Mouse (Mus musculus) intestine, postnatal 0 days (tissue): ENCODE measurements around the gene Crp. TPM values are rescaled to one million over a fixed set of nuclear protein-coding genes. Genes with fewer than 3 reads are reported as not detected.

Experiments used
- ATAC-seq: fragments of 200-750 bp; cut with Nextera tagmentation; 2 replicates; pipeline ENCODE4 v1.8.0; 2017; ENCODE audit warnings: mild to moderate bottlenecking, moderate TSS enrichment, moderate library complexity
- H3K27ac ChIP-seq: fragments of 300-500 bp; sonication (generic); 2 replicates; pipeline ENCODE4 v1.5.1; 2014; ENCODE audit warnings: mild to moderate bottlenecking, low read depth, low read length, moderate library complexity
- H3K27me3 ChIP-seq: fragments of 300-500 bp; sonication (generic); replicated peaks from 2 replicates; pipeline ENCODE4 v1.6.1; 2014; ENCODE audit warnings: low read length, mixed read lengths; ENCODE audit not compliant: control insufficient read depth, insufficient read depth
- H3K36me3 ChIP-seq: fragments of 300-500 bp; sonication (generic); 2 replicates; pipeline ENCODE4 v1.6.1; 2014; ENCODE audit warnings: mild to moderate bottlenecking, moderate library complexity; ENCODE audit not compliant: control insufficient read depth, insufficient read depth
- H3K4me1 ChIP-seq: fragments of 300-500 bp; sonication (generic); replicated peaks from 2 replicates; pipeline ENCODE4 v1.6.1; 2014; ENCODE audit warnings: antibody characterized with exemption, low read length, mixed read lengths; ENCODE audit not compliant: control insufficient read depth, insufficient read depth
- H3K4me2 ChIP-seq: fragments of 300-500 bp; sonication (generic); replicated peaks from 2 replicates; pipeline ENCODE4 v1.6.1; 2014; ENCODE audit warnings: low read depth, mild to moderate bottlenecking, moderate library complexity
- H3K4me3 ChIP-seq: fragments of 300-500 bp; sonication (generic); 2 replicates; pipeline ENCODE4 v1.5.1; 2014; ENCODE audit warnings: low read depth, low read length
- H3K9ac ChIP-seq: fragments of 300-500 bp; sonication (generic); 2 replicates; pipeline ENCODE4 v1.6.1; 2014; ENCODE audit warnings: mild to moderate bottlenecking, low read depth, low read length
- H3K9me3 ChIP-seq: fragments of 300-500 bp; sonication (generic); 2 replicates; pipeline ENCODE4 v1.6.1; 2016; ENCODE audit warnings: mixed run types; ENCODE audit not compliant: control insufficient read depth
- CTCF ChIP-seq: sonication (generic); IDR thresholded peaks from 2 replicates; pipeline ENCODE4 v1.5.1; 2016; ENCODE audit warnings: low read depth, mild to moderate bottlenecking, control low read depth, antibody characterized with exemption, moderate library complexity
- WGBS: fragments of 180-500 bp; shearing (Covaris S2); extraction: QIAGEN DNeasy Blood & Tissue Kit; methylation state at CpG from one replicate; pipeline ENCODE4 v1.1.7; 2014; 5-methylcytosine and 5-hydroxymethylcytosine counted together
- polyA plus RNA-seq: library from polyadenylated mRNA; unstranded; fragments of >200 nt; fragmentation: Nextera tagmentation; extraction: Ambion mirVana; gene quantifications from 2 replicates; pipeline ENCODE4 v1.2.1, GENCODE M21; 2015

Gene Crp
- polyA plus RNA-seq, 1 experiment from 2014 or later: 0.17 TPM

DNA sequence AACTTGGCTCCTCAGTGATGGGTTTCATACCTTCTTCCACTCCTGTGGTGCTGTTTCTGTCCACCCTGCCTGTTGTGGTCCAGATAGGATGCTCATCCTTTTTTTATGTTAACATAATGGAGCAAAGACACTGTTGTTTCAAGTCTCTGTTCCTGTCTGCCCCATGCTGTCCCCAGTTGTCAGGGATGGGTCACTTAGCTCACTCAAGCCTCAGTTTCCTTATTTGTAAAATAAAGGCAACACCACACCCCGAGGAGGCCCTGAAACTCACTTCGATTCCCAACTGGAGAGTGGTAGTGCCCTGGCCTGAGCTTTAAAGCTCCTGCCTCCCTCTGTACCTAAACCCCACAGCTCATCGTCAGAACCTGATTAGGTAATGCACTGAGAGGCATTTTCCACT is 40.6 kb upstream of the Crp start:
- TF ChIP-seq CTCF: no peak
- H3K9me3 ChIP-seq: no peaks in the 10 kb centered on the region
- H3K4me3 ChIP-seq: no peak overlapping the region
- no peak overlapping the region for H3K27ac ChIP-seq
- H3K36me3 ChIP-seq: no peaks in the 10 kb centered on the region
- H3K4me1 ChIP-seq: no peaks in the 10 kb centered on the region
- no peak overlapping the region for H3K9ac ChIP-seq
- H3K4me2 ChIP-seq: no peak overlapping the region
- no peaks in the 10 kb centered on the region for H3K27me3 ChIP-seq
- 76% methylated on average over 3 of the region's 3 CpGs for WGBS
- no peak for ATAC-seq

DNA sequence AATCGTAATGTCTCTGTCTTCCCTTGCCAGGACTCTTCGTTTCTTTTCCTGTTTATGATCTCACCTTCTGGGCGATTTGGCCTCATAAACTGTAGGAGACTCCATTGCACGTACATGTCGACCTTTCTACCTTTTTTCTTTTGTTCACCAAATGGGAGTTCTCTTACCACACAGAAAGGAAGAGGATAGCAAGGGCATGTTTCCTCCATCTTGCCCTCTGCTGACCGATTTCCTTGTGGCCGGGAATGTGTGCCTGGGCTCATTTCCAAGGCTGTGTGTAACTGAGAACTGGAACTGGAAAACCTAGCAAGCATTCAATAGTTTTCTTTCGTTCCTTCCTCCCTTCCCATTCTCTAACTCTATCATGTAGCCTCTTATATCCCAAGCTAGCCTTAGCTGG is 38.2 kb upstream of the Crp start:
- no peak overlapping the region for H3K4me2 ChIP-seq
- H3K27ac ChIP-seq: no peak overlapping the region
- H3K9ac ChIP-seq: no peak overlapping the region
- no peak for ATAC-seq
- no peak overlapping the region for H3K4me3 ChIP-seq
- H3K4me1 ChIP-seq: no peaks in the 10 kb centered on the region
- no peaks in the 10 kb centered on the region for H3K27me3 ChIP-seq
- no peaks in the 10 kb centered on the region for H3K9me3 ChIP-seq
- no peak for TF ChIP-seq CTCF
- H3K36me3 ChIP-seq: no peaks in the 10 kb centered on the region
- 76% methylated on average over 8 of the region's 8 CpGs for WGBS

DNA sequence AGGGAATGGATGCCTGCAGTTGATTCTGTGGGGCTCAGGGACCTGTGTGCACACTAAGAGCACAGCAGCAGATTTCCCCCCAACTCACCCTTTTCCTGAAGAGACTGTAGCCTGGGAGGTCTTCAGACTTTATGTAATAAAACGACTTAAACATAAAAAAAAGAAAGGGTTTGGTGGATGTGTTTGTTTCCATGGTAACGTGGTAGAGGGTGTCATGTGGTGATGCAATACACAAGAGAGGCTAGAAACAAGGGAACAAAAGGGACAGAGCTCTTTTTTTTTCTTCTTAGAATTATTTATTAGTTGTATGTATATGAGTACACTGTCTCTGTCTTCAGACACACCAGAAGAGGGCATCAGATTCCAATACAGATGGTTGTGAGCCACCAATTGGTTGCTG is 32.4 kb upstream of the Crp start:
- 62% methylated on average over 2 of the region's 2 CpGs for WGBS
- Histone ChIP-seq H3K9me3 (no peaks in the 10 kb centered on the region), H3K36me3 (no peaks in the 10 kb centered on the region), H3K27me3 (no peaks in the 10 kb centered on the region), H3K4me1 (no peaks in the 10 kb centered on the region), H3K9ac (no peak overlapping the region), H3K4me3 (no peak overlapping the region), H3K4me2 (no peak overlapping the region), H3K27ac (no peak overlapping the region)
- no peak for ATAC-seq
- TF ChIP-seq CTCF: no peak

DNA sequence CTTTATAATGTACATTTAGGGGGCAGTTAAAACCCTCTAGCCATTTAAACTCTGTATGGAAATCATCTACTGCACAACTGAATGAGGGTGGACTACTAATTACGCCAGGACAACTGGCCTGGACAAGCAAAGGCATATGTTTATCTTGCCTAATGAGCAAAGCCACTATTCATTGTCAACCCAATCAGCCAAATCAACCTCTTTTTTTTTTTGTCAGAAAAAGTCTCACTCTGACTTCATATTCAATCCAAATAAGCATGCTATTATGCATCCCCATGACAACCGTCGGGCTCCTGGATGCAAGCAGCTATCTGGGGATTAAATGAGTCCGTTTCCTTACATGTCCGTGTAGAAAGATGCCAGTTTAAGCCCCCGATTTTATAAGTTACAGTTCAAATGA is 30.3 kb upstream of the Crp start:
- Histone ChIP-seq H3K4me1 (no peaks in the 10 kb centered on the region), H3K4me3 (no peak overlapping the region), H3K27me3 (no peaks in the 10 kb centered on the region), H3K36me3 (no peaks in the 10 kb centered on the region), H3K9ac (no peak overlapping the region), H3K27ac (no peak overlapping the region), H3K4me2 (no peak overlapping the region), H3K9me3 (no peaks in the 10 kb centered on the region)
- ATAC-seq: no peak
- WGBS: 76% methylated on average over 6 of the region's 6 CpGs
- no peak for TF ChIP-seq CTCF

DNA sequence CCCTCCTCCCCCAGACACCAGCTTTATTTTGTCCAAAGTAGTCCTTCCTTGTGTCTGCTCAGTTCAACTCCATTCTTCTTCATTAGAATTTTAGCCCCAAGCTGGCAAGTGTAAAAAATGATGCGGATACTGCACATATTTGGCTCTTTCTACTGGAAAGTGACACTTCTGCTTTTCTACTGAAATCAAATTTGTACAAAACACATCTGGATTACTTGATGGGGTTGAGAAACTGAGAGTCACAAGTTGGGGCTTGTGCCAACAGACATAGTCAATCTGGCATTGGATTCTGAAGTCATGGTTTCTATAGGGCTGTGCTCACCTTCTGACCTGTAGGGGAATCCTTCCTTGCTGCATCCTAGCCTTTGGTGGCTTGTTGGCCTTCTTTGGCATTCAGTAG is 27.1 kb upstream of the Crp start:
- Histone ChIP-seq H3K4me2 (no peak overlapping the region), H3K36me3 (no peaks in the 10 kb centered on the region), H3K9me3 (no peaks in the 10 kb centered on the region), H3K4me1 (no peaks in the 10 kb centered on the region), H3K27ac (no peak overlapping the region), H3K9ac (no peak overlapping the region), H3K4me3 (no peak overlapping the region), H3K27me3 (no peaks in the 10 kb centered on the region)
- no peak for TF ChIP-seq CTCF
- WGBS: 85% methylated on average over 1 of the region's 1 CpGs
- ATAC-seq: no peak

DNA sequence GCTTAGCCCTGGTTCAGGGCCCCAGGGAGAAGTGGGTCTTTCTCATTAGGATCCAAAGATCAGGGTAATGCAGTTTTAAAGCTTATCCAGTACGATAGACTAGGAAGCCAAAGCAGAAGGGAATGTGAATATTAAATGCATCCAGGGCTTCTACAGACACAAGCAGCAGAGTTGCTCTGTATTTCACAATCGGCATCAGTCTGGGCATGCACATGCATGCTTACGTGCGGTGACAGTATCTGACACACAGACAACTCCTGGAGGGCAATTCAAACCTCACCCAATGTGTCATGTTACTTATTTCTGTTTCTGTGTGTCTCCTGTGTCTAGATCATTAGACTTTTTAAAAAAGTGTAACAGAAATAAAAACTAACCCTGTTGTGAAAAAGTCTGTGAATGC is 17.1 kb upstream of the Crp start:
- no peaks in the 10 kb centered on the region for H3K9me3 ChIP-seq
- no peak for ATAC-seq
- H3K4me2 ChIP-seq: no peak overlapping the region
- no peak overlapping the region for H3K4me3 ChIP-seq
- no peaks in the 10 kb centered on the region for H3K4me1 ChIP-seq
- H3K27me3 ChIP-seq: no peaks in the 10 kb centered on the region
- TF ChIP-seq CTCF: no peak
- no peak overlapping the region for H3K9ac ChIP-seq
- WGBS: 94% methylated on average over 4 of the region's 4 CpGs
- H3K27ac ChIP-seq: no peak overlapping the region
- no peaks in the 10 kb centered on the region for H3K36me3 ChIP-seq

DNA sequence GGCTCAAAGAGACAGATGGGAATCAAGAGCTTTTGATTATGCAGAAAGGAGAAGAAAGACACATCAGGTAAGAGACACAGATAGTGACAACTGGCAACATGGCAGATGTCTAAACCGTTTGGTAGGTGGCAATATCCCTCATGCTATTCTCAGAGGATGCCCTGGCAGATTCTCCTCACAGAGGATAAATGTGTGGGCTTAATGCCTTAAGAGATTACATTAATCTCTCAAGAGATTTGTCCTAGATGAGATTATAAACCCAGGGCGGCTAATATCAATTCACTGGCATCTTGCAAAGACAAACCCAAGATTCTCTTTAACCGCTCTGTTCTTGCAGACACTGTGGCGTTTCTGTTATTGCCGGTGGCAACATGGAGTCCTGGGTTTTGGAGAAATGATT is 14.3 kb upstream of the Crp start:
- no peaks in the 10 kb centered on the region for H3K4me1 ChIP-seq
- WGBS: 82% methylated on average over 5 of the region's 5 CpGs
- H3K4me3 ChIP-seq: no peak overlapping the region
- no peak for ATAC-seq
- no peaks in the 10 kb centered on the region for H3K27me3 ChIP-seq
- H3K36me3 ChIP-seq: no peaks in the 10 kb centered on the region
- no peak overlapping the region for H3K27ac ChIP-seq
- no peaks in the 10 kb centered on the region for H3K9me3 ChIP-seq
- H3K9ac ChIP-seq: no peak overlapping the region
- no peak overlapping the region for H3K4me2 ChIP-seq
- no peak for TF ChIP-seq CTCF
